Mouse (Mus musculus) bone marrow, adult 2 months (tissue): ENCODE measurements around the gene D030056L22Rik. TPM values are rescaled to one million over a fixed set of nuclear protein-coding genes. Genes with fewer than 3 reads are reported as not detected.
"Not testable (repeated sequence)": the region's sequence is repeated elsewhere in the genome, so short reads cannot be mapped to it uniquely, and the experiment has no call there.

Source experiments
- H3K27ac ChIP-seq: fragments of 200-500 bp; 2 replicates; pipeline ENCODE4 v1.5.1; 2012; ENCODE audit warnings: low read depth, mild to moderate bottlenecking, control low read depth, inconsistent platforms, low read length; ENCODE audit not compliant: control insufficient read depth, poor library complexity, insufficient read depth
- H3K4me1 ChIP-seq: fragments of 200-500 bp; 2 replicates; pipeline ENCODE4 v1.6.1; 2011; ENCODE audit warnings: low read length; ENCODE audit not compliant: control insufficient read depth, insufficient read depth
- H3K4me3 ChIP-seq: fragments of 200-500 bp; replicated peaks from 2 replicates; pipeline ENCODE3; 2011; ENCODE audit warnings: mild to moderate bottlenecking, low read depth, low read length, control low read depth; ENCODE audit not compliant: control insufficient read depth
- CTCF ChIP-seq: fragments of 200-500 bp; IDR thresholded peaks from 2 replicates; pipeline ENCODE4 v1.5.1; 2011; ENCODE audit warnings: low read length, control low read depth; ENCODE audit not compliant: control insufficient read depth, insufficient read depth
- POLR2A ChIP-seq: fragments of 200-500 bp; IDR thresholded peaks from 2 replicates; pipeline ENCODE4 v1.6.1; 2011; ENCODE audit warnings: low read depth, mild to moderate bottlenecking, control low read depth, low read length, borderline replicate concordance; ENCODE audit not compliant: control insufficient read depth
- WGBS: fragments of 180-500 bp; shearing (Covaris S2); methylation state at CpG from one replicate; pipeline ENCODE4 v1.1.7; 2018; 5-methylcytosine and 5-hydroxymethylcytosine counted together
- polyA plus RNA-seq: library from polyadenylated mRNA; stranded (reverse); fragments of >200 nt; gene quantifications from 2 replicates; pipeline ENCODE4 v1.2.4, GENCODE M21; 2011; ENCODE audit warnings: low replicate concordance; ENCODE audit not compliant: missing spikeins, insufficient read depth, insufficient read length

The D030056L22Rik gene
- polyA plus RNA-seq, 1 experiment, result 35.6 TPM

- TF ChIP-seq POLR2A (no peak), CTCF (no peak)
- H3K4me1 ChIP-seq, result no peaks in the 10 kb centered on the region; the same call in 1 of the 2 replicates
- H3K4me3 ChIP-seq, result peak overlapping the region; percentile 87
- 43% methylated on average over 16 of the region's 16 CpGs for WGBS
- peak overlapping the region; percentile 98 for H3K27ac ChIP-seq
Observed at GRCm38 (mm10) chr19:18712153-18712865, 684 bp upstream of the D030056L22Rik start.

GRCm38 (mm10) chr19:18713357-18713756, 364 bp downstream of the D030056L22Rik start:
- under 1% methylated on average over 46 of the region's 46 CpGs for WGBS
- Histone ChIP-seq H3K4me3 (peak overlapping the region; percentile 87), H3K27ac (peak overlapping the region; percentile 98)
- not testable (repeated sequence) for H3K4me1 ChIP-seq

GRCm38 (mm10) chr19:18716374-18716773, 3.4 kb downstream of the D030056L22Rik start:
- 34% methylated on average over 1 of the region's 1 CpGs for WGBS
- Histone ChIP-seq H3K4me1 (no peaks in the 10 kb centered on the region; the same call in 1 of the 2 replicates), H3K4me3 (no peak overlapping the region), H3K27ac (no peak overlapping the region)
- no peak for TF ChIP-seq POLR2A
- TF ChIP-seq CTCF, result 0 out of 2 replicates have a peak, but pooled peaks have one; percentile 4

- WGBS, result 90% methylated on average over 3 of the region's 3 CpGs
- no peak overlapping the region for H3K4me3 ChIP-seq
- H3K4me1 ChIP-seq, result no peaks in the 10 kb centered on the region
- no peak overlapping the region for H3K27ac ChIP-seq
- TF ChIP-seq POLR2A (no peak), CTCF (no peak)
Observed at GRCm38 (mm10) chr19:18720337-18720736, 7.3 kb downstream of the D030056L22Rik start.

GRCm38 (mm10) chr19:18725186-18725585, 12.2 kb downstream of the D030056L22Rik start:
- Histone ChIP-seq H3K4me1 (no peaks in the 10 kb centered on the region), H3K27ac (no peak overlapping the region), H3K4me3 (no peak overlapping the region)
- TF ChIP-seq POLR2A (no peak), CTCF (no peak)
- 80% methylated on average over 2 of the region's 2 CpGs for WGBS

GRCm38 (mm10) chr19:18730255-18730654, 17.3 kb downstream of the D030056L22Rik start:
- no peak overlapping the region for H3K4me3 ChIP-seq
- H3K27ac ChIP-seq, result no peak overlapping the region
- no peaks in the 10 kb centered on the region for H3K4me1 ChIP-seq
- 65% methylated on average over 7 of the region's 7 CpGs for WGBS
- TF ChIP-seq CTCF (no peak), POLR2A (no peak)

GRCm38 (mm10) chr19:18731077-18731476, 18.1 kb downstream of the D030056L22Rik start:
- 60% methylated on average over 7 of the region's 7 CpGs for WGBS
- TF ChIP-seq CTCF (no peak), POLR2A (no peak)
- Histone ChIP-seq H3K27ac (no peak overlapping the region), H3K4me1 (no peaks in the 10 kb centered on the region), H3K4me3 (no peak overlapping the region)

- TF ChIP-seq CTCF (no peak), POLR2A (no peak)
- 85% methylated on average over 4 of the region's 4 CpGs for WGBS
- no peak overlapping the region for H3K4me3 ChIP-seq
- no peak overlapping the region for H3K27ac ChIP-seq
- H3K4me1 ChIP-seq, result no peaks in the 10 kb centered on the region
Observed at GRCm38 (mm10) chr19:18735901-18736300, 22.9 kb downstream of the D030056L22Rik start.

- WGBS, result 75% methylated on average over 7 of the region's 7 CpGs
- TF ChIP-seq POLR2A (no peak), CTCF (no peak)
- no peaks in the 10 kb centered on the region for H3K4me1 ChIP-seq
- H3K27ac ChIP-seq, result no peak overlapping the region
- H3K4me3 ChIP-seq, result no peak overlapping the region
Observed at GRCm38 (mm10) chr19:18739146-18739545, 26.2 kb downstream of the D030056L22Rik start.
